Mouse (Mus musculus) cerebellum, adult 2 months (tissue): ENCODE measurements around the gene Spata3. TPM values are rescaled to one million over a fixed set of nuclear protein-coding genes. Genes with fewer than 3 reads are reported as not detected.
"Not testable (repeated sequence)": the region's sequence is repeated elsewhere in the genome, so short reads cannot be mapped to it uniquely, and the experiment has no call there.

ENCODE experiments used
- DNase-seq, 2 experiments: peaks; one replicate each; pipeline ENCODE4 v3.0.0; 2021
- H3K27ac ChIP-seq: fragments of 200-500 bp; 2 replicates; pipeline ENCODE4 v1.5.1; 2012; ENCODE audit warnings: low read length, control low read depth, inconsistent platforms; ENCODE audit not compliant: insufficient read depth
- H3K27me3 ChIP-seq: fragments of 200-500 bp; 2 replicates; pipeline ENCODE4 v1.6.1; 2012; ENCODE audit warnings: inconsistent platforms, mild to moderate bottlenecking, low read length, moderate library complexity; ENCODE audit not compliant: control insufficient read depth, insufficient read depth
- H3K4me1 ChIP-seq: fragments of 200-500 bp; 2 replicates; pipeline ENCODE4 v1.6.1; 2011; ENCODE audit warnings: low read length; ENCODE audit not compliant: control insufficient read depth, insufficient read depth
- H3K4me3 ChIP-seq: fragments of 200-500 bp; replicated peaks from 2 replicates; pipeline ENCODE3; 2011; ENCODE audit warnings: mild to moderate bottlenecking, low read depth, low read length, control low read depth; ENCODE audit not compliant: insufficient read depth
- CTCF ChIP-seq: fragments of 200-500 bp; IDR thresholded peaks from 2 replicates; pipeline ENCODE4 v1.5.1; 2011; ENCODE audit warnings: low read depth, mild to moderate bottlenecking, control low read depth, low read length, moderate library complexity, borderline replicate concordance; ENCODE audit not compliant: insufficient read depth
- POLR2A ChIP-seq: fragments of 200-500 bp; IDR thresholded peaks from 2 replicates; pipeline ENCODE4 v1.6.1; 2011; ENCODE audit warnings: low read length, control low read depth, borderline replicate concordance; ENCODE audit not compliant: insufficient read depth
- WGBS: fragments of 180-500 bp; shearing (Covaris S2); methylation state at CpG from one replicate; pipeline ENCODE4 v1.1.7; 2018; 5-methylcytosine and 5-hydroxymethylcytosine counted together
- polyA plus RNA-seq: library from polyadenylated mRNA; depleted of rRNA; stranded (reverse); fragments of >200 nt; gene quantifications from 2 replicates; pipeline ENCODE4 v1.2.3, GENCODE M21; 2012

The Spata3 gene
- polyA plus RNA-seq, 1 experiment, result 0.95 TPM

GRCm38 (mm10) chr1:85985784-85986183 is 30.8 kb upstream of the Spata3 start:
- TF ChIP-seq CTCF (no peak), POLR2A (no peak)
- no peaks in the 10 kb centered on the region for H3K27me3 ChIP-seq
- H3K4me3 ChIP-seq, result no peak overlapping the region
- 86% methylated on average over 3 of the region's 3 CpGs for WGBS
- H3K4me1 ChIP-seq, result no peaks in the 10 kb centered on the region
- no peak for DNase-seq
- no peak overlapping the region for H3K27ac ChIP-seq

GRCm38 (mm10) chr1:85988351-85988750 is 28.3 kb upstream of the Spata3 start:
- H3K27ac ChIP-seq, result no peak overlapping the region
- H3K27me3 ChIP-seq, result no peaks in the 10 kb centered on the region
- TF ChIP-seq POLR2A (no peak), CTCF (no peak)
- WGBS, result 83% methylated on average over 4 of the region's 4 CpGs
- no peaks in the 10 kb centered on the region for H3K4me1 ChIP-seq
- DNase-seq, result no peak
- no peak overlapping the region for H3K4me3 ChIP-seq

- not testable (repeated sequence) for H3K4me3 ChIP-seq, H3K27me3 ChIP-seq, DNase-seq, H3K27ac ChIP-seq, H3K4me1 ChIP-seq
- WGBS, result 91% methylated on average over 4 of the region's 4 CpGs
Observed at GRCm38 (mm10) chr1:85988882-85989281, 27.7 kb upstream of the Spata3 start.

- H3K4me1 ChIP-seq, result no peaks in the 10 kb centered on the region
- 84% methylated on average over 9 of the region's 9 CpGs for WGBS
- TF ChIP-seq CTCF (no peak), POLR2A (no peak)
- H3K4me3 ChIP-seq, result no peak overlapping the region
- no peaks in the 10 kb centered on the region for H3K27me3 ChIP-seq
- H3K27ac ChIP-seq, result no peak overlapping the region
- no peak for DNase-seq
Observed at GRCm38 (mm10) chr1:85992175-85992574, 24.4 kb upstream of the Spata3 start.

GRCm38 (mm10) chr1:85993541-85993940 is 23.1 kb upstream of the Spata3 start:
- no peak for TF ChIP-seq CTCF
- TF ChIP-seq POLR2A, result no peak
- no peaks in the 10 kb centered on the region for H3K4me1 ChIP-seq
- WGBS, result 64% methylated on average over 4 of the region's 4 CpGs
- no peak overlapping the region for H3K4me3 ChIP-seq
- H3K27me3 ChIP-seq, result no peaks in the 10 kb centered on the region
- DNase-seq, result no peak
- no peak overlapping the region for H3K27ac ChIP-seq

GRCm38 (mm10) chr1:85997221-85997620 is 19.4 kb upstream of the Spata3 start:
- H3K27ac ChIP-seq, result no peak overlapping the region
- 100% methylated on average over 1 of the region's 1 CpGs for WGBS
- no peak for DNase-seq
- no peak overlapping the region for H3K4me3 ChIP-seq
- H3K27me3 ChIP-seq, result no peaks in the 10 kb centered on the region
- no peak for TF ChIP-seq POLR2A
- H3K4me1 ChIP-seq, result no peaks in the 10 kb centered on the region

GRCm38 (mm10) chr1:85998012-85998411 is 18.6 kb upstream of the Spata3 start:
- H3K4me3 ChIP-seq, result no peak overlapping the region
- 86% methylated on average over 4 of the region's 4 CpGs for WGBS
- no peak for DNase-seq
- no peak overlapping the region for H3K27ac ChIP-seq
- no peaks in the 10 kb centered on the region for H3K27me3 ChIP-seq
- H3K4me1 ChIP-seq, result no peaks in the 10 kb centered on the region
- TF ChIP-seq POLR2A (no peak), CTCF (no peak)

GRCm38 (mm10) chr1:85999853-86000570 is 16.6 kb upstream of the Spata3 start:
- H3K27me3 ChIP-seq, result no peaks in the 10 kb centered on the region
- no peak for TF ChIP-seq CTCF
- TF ChIP-seq POLR2A, result no peak
- no peak overlapping the region for H3K4me3 ChIP-seq
- no peak overlapping the region for H3K27ac ChIP-seq
- H3K4me1 ChIP-seq, result no peaks in the 10 kb centered on the region
- WGBS, result 71% methylated on average over 18 of the region's 18 CpGs
- DNase-seq, result no peak

- no peaks in the 10 kb centered on the region; the same call in 1 of the 2 replicates for H3K27me3 ChIP-seq
- H3K27ac ChIP-seq, result no peak overlapping the region
- TF ChIP-seq CTCF (no peak), POLR2A (no peak)
- H3K4me3 ChIP-seq, result no peak overlapping the region
- 96% methylated on average over 10 of the region's 10 CpGs for WGBS
- DNase-seq, result no peak
- H3K4me1 ChIP-seq, result no peaks in the 10 kb centered on the region
Observed at GRCm38 (mm10) chr1:86005540-86005939, 11.1 kb upstream of the Spata3 start.
